Mouse (Mus musculus) liver, embryonic 14.5 days (tissue): ENCODE results near the gene Ndufa5. TPM values are rescaled to one million over a fixed set of nuclear protein-coding genes. Genes with fewer than 3 reads are reported as not detected.

Experiments used
- ATAC-seq: fragments of 200-750 bp; cut with Nextera tagmentation; 2 replicates; pipeline ENCODE4 v1.8.0; 2017; ENCODE audit warnings: moderate number of reproducible peaks, mild to moderate bottlenecking, moderate library complexity; ENCODE audit not compliant: insufficient read depth
- DNase-seq, 3 experiments: peaks; one replicate each; pipeline ENCODE4 v3.0.0-alpha.2; 2012 to 2013; ENCODE audit warnings: low read depth in 3 of 3, low spot score in 3 of 3
- H3K27ac ChIP-seq: fragments of 300-500 bp; sonication (generic); 2 replicates; pipeline ENCODE4 v1.5.1; 2014; ENCODE audit warnings: moderate library complexity, mild to moderate bottlenecking, control low read depth, inconsistent platforms
- H3K27me3 ChIP-seq: fragments of 300-500 bp; sonication (generic); 2 replicates; pipeline ENCODE4 v1.6.1; 2014; ENCODE audit warnings: mild to moderate bottlenecking, low read length, moderate library complexity; ENCODE audit not compliant: control insufficient read depth, insufficient read depth
- H3K36me3 ChIP-seq: fragments of 300-500 bp; sonication (generic); replicated peaks from 2 replicates; pipeline ENCODE4 v1.6.1; 2014; ENCODE audit warnings: low read depth; ENCODE audit not compliant: control insufficient read depth, insufficient read depth
- H3K4me1 ChIP-seq, 2 experiments: fragments of 200-500 bp in 1 of 2; fragments of 300-500 bp in 1 of 2; sonication (generic) in 1 of 2; replicated peaks; 2 replicates each; pipeline ENCODE4 v1.6.1; 2012 to 2014; ENCODE audit warnings: antibody characterized with exemption in 1 of 2, inconsistent platforms in 1 of 2, low read length in 1 of 2; ENCODE audit not compliant: control insufficient read depth in 2 of 2, insufficient read depth in 2 of 2
- H3K4me2 ChIP-seq: fragments of 300-500 bp; sonication (generic); 2 replicates; pipeline ENCODE4 v1.6.1; 2014; ENCODE audit warnings: low read depth, mild to moderate bottlenecking, control low read depth, moderate library complexity
- H3K4me3 ChIP-seq, 2 experiments: fragments of 200-500 bp in 1 of 2; fragments of 300-500 bp in 1 of 2; sonication (generic) in 1 of 2; 2 replicates each; pipeline ENCODE4 v1.5.1; 2012 to 2014; ENCODE audit warnings: low read depth in 2 of 2, low read length in 2 of 2, mild to moderate bottlenecking in 2 of 2, control low read depth in 1 of 2, inconsistent platforms in 1 of 2, moderate library complexity in 1 of 2; ENCODE audit not compliant: insufficient read depth in 1 of 2
- H3K9ac ChIP-seq: fragments of 300-500 bp; sonication (generic); replicated peaks from 2 replicates; pipeline ENCODE4 v1.6.1; 2014; ENCODE audit warnings: mild to moderate bottlenecking, control low read depth, moderate library complexity
- H3K9me3 ChIP-seq: fragments of 300-500 bp; sonication (generic); 2 replicates; pipeline ENCODE4 v1.6.1; 2016; ENCODE audit warnings: low read length, mixed read lengths; ENCODE audit not compliant: control insufficient read depth
- CTCF ChIP-seq: IDR thresholded peaks from 2 replicates; pipeline ENCODE4 v1.5.1; 2016; ENCODE audit warnings: antibody characterized with exemption, low read depth, control low read depth
- EP300 ChIP-seq: IDR thresholded peaks from 2 replicates; pipeline ENCODE4 v1.6.1; 2016; ENCODE audit warnings: antibody characterized with exemption, low read depth
- WGBS: fragments of 180-500 bp; shearing (Covaris S2); extraction: QIAGEN DNeasy Blood & Tissue Kit; methylation state at CpG from one replicate; pipeline ENCODE4 v1.1.7; 2014; ENCODE audit not compliant: insufficient replicate concordance; 5-methylcytosine and 5-hydroxymethylcytosine counted together
- polyA plus RNA-seq, 2 experiments: library from polyadenylated mRNA; depleted of rRNA in 1 of 2; stranded (reverse) in 1 of 2; unstranded in 1 of 2; fragments of >200 nt; fragmentation: Nextera tagmentation in 1 of 2; extraction: Ambion mirVana in 1 of 2; gene quantifications; 2 replicates each; pipeline versions ENCODE4 v1.2.1 to v1.2.3; 2012 to 2014

Gene Ndufa5
- polyA plus RNA-seq, 2 experiments, result 18.6 to 232 TPM

DNA sequence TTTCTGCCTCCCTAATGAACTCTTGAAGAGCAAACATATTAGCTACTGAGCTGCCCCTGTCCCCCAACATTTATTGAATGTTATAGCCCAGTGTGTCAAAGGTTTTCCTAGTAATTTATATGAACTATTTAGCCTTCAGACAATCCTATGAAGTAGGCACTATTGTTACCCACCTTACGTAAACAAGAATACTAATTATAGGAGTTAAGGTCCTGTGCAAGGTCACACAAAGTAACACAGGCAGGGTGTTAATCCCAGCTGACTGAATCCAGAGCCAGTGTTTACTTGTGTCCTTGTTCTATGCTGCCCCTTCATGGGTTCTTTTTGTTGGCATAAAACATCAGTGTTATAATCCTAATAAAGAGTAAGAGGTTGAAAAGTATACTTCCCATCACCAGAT, 41.9 kb upstream of the Ndufa5 start:
- 66% methylated on average over 1 of the region's 1 CpGs for WGBS
- Histone ChIP-seq H3K27ac (no peak overlapping the region), H3K4me3 (no peak overlapping the region), H3K9me3 (no peaks in the 10 kb centered on the region), H3K36me3 (no peaks in the 10 kb centered on the region), H3K4me1 (no peaks in the 10 kb centered on the region), H3K4me2 (no peak overlapping the region), H3K27me3 (no peaks in the 10 kb centered on the region), H3K9ac (no peak overlapping the region)
- ATAC-seq, result no peak
- TF ChIP-seq CTCF (no peak), EP300 (no peak)
- no peak for DNase-seq

GRCm38 (mm10) chr6:24568963-24569362, 41.1 kb upstream of the Ndufa5 start:
- 66% methylated on average over 5 of the region's 5 CpGs for WGBS
- ATAC-seq (no peak), DNase-seq (no peak)
- Histone ChIP-seq H3K9ac (no peak overlapping the region), H3K4me2 (no peak overlapping the region), H3K36me3 (no peaks in the 10 kb centered on the region), H3K4me1 (no peaks in the 10 kb centered on the region), H3K9me3 (no peaks in the 10 kb centered on the region), H3K27me3 (no peaks in the 10 kb centered on the region), H3K4me3 (no peak overlapping the region), H3K27ac (no peak overlapping the region)
- no peak for TF ChIP-seq CTCF
- TF ChIP-seq EP300, result no peak

- no peaks in the 10 kb centered on the region for H3K4me1 ChIP-seq
- H3K36me3 ChIP-seq, result no peaks in the 10 kb centered on the region
- H3K4me2 ChIP-seq, result no peak overlapping the region
- H3K27me3 ChIP-seq, result no peaks in the 10 kb centered on the region
- no peak overlapping the region for H3K27ac ChIP-seq
- H3K4me3 ChIP-seq, result no peak overlapping the region
- no peak for ATAC-seq
- no peaks in the 10 kb centered on the region for H3K9me3 ChIP-seq
- H3K9ac ChIP-seq, result no peak overlapping the region
- DNase-seq, result no peak
- TF ChIP-seq EP300, result no peak
- no peak for TF ChIP-seq CTCF
- 72% methylated on average over 1 of the region's 1 CpGs for WGBS
Observed at GRCm38 (mm10) chr6:24564886-24565285, 37.1 kb upstream of the Ndufa5 start.

DNA sequence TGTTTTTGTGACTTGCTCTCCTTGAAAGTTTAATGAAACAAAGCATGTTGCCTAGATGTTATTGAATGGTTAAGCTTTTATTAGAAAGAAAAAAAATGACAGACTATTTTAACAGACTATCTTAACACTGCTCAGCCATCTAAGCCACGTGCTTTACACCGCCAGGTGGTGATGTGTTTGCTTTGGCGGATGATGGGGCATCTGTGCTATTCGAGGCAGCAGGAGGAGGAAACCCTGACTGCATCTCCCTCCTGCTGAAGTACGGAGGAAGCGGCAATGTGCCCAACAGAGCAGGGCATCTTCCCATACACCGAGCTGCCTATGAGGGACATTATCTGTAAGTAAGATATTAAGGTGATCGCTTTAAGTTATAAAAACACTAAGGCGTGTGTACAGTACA, 36.3 kb upstream of the Ndufa5 start:
- Histone ChIP-seq H3K4me2 (no peak overlapping the region), H3K36me3 (no peaks in the 10 kb centered on the region), H3K9me3 (no peaks in the 10 kb centered on the region), H3K9ac (no peak overlapping the region), H3K27ac (no peak overlapping the region), H3K4me1 (no peaks in the 10 kb centered on the region), H3K27me3 (no peaks in the 10 kb centered on the region), H3K4me3 (no peak overlapping the region)
- DNase-seq (no peak), ATAC-seq (no peak)
- TF ChIP-seq CTCF (no peak), EP300 (no peak)
- 62% methylated on average over 9 of the region's 9 CpGs for WGBS

DNA sequence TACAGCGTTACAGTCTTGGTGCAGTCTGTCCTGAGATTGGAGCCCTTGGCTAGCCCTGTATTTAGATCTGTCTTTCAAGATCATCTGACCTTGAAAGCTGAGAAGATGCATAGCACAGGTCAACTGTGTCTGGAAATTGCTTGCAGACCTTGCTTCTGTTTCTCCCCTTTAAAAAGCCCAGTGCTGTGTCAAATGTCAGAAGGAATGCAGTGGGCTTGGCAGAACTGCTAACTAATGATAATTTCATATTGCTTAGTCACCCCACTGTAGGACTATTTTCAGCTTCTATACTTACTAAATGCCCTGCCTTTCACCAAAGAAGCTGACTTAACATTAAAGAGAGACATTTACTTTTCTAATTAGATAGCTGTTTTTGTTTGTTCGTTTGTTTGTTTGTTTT, 27.7 kb upstream of the Ndufa5 start:
- Histone ChIP-seq H3K27me3 (no peaks in the 10 kb centered on the region), H3K9ac (no peak overlapping the region), H3K4me2 (no peak overlapping the region), H3K4me1 (no peaks in the 10 kb centered on the region), H3K27ac (no peak overlapping the region), H3K36me3 (no peaks in the 10 kb centered on the region), H3K4me3 (no peak overlapping the region), H3K9me3 (no peaks in the 10 kb centered on the region)
- TF ChIP-seq EP300 (no peak), CTCF (no peak)
- ATAC-seq (no peak), DNase-seq (no peak)
- WGBS, result 70% methylated on average over 2 of the region's 2 CpGs
